Mouse (Mus musculus) heart, postnatal 4 days (tissue): ENCODE data around the gene Cep57l1. TPM values are rescaled to one million over a fixed set of nuclear protein-coding genes. Genes with fewer than 3 reads are reported as not detected.
A peak's percentile ranks its signal among the peaks of the same experiment; 100 is the strongest.

ENCODE experiments used
- DNase-seq: peaks from one replicate; pipeline ENCODE4 v3.0.0; 2021
- total RNA-seq, 2 experiments: library from RNA; stranded (reverse); gene quantifications; 2 replicates each; pipeline ENCODE4 v1.2.3; 2021

Gene Cep57l1
- total RNA-seq, 2 experiments from 2014 or later = 8.7 to 10.1 TPM

GRCm38 (mm10) chr10:41737245-41737644, 72.4 kb downstream of the Cep57l1 start:
- DNase-seq = peak; percentile 24

DNA sequence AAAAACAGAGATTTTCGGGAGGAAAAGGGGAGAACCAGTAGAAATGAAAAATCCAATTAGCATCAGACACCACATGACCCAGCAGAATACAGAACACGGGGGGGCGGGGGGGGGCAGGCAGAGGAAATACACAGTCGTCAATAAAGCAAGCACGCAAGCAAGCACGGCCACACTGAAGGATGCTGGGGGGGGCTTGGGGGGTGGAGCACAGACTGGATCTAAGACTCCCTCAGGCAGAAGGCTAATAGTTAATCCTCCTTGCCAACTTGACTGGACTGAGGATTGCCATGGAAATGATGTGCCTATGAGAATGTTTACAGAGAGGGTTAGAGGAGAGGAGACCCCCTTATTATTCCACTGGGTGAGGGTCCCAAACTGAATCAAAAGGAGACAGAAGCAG, 74.3 kb downstream of the Cep57l1 start:
- DNase-seq = no peak

DNA sequence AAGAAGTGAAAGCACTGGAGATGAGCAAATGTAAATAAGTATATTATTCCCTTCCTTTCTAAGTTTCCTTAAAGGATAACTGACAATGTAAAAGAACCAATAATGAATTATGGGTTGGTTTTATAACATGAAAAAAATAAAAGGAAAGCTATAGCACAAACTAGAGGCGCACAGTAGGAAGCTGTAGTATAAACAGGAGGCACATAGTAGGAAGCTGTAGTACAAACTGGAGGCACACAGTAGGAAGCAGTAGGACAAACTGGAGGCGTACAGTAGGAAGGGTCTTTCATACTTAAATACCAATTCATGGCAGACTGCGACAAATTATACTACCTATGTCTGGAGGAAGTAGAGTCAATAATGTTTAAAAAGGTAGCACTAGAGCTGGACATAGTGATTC, 76.5 kb downstream of the Cep57l1 start:
- no peak for DNase-seq

DNA sequence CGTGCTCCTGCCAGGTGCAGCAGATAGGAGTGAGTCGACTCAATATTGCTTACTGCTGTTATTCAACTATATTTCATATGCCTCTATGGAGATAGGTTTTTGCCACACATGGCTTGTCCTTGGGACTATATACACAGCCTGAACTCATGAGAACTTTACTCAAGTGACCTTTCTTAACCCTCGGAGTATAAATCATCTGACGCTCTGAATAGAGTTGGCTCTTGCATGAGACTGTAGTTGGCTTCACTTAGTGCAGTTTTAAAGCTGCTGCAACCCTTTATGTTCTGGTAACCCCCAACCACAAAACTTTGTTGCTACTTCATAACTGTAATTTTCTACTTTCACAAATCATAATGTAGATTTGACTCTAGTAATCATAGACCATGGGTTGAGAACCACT, 77.7 kb downstream of the Cep57l1 start:
- DNase-seq = no peak

GRCm38 (mm10) chr10:41730746-41731145, 78.9 kb downstream of the Cep57l1 start:
- DNase-seq = no peak

GRCm38 (mm10) chr10:41726215-41726614, 83.5 kb downstream of the Cep57l1 start:
- DNase-seq = no peak

- DNase-seq = no peak
Observed at GRCm38 (mm10) chr10:41719587-41719986, 90.1 kb downstream of the Cep57l1 start.

DNA sequence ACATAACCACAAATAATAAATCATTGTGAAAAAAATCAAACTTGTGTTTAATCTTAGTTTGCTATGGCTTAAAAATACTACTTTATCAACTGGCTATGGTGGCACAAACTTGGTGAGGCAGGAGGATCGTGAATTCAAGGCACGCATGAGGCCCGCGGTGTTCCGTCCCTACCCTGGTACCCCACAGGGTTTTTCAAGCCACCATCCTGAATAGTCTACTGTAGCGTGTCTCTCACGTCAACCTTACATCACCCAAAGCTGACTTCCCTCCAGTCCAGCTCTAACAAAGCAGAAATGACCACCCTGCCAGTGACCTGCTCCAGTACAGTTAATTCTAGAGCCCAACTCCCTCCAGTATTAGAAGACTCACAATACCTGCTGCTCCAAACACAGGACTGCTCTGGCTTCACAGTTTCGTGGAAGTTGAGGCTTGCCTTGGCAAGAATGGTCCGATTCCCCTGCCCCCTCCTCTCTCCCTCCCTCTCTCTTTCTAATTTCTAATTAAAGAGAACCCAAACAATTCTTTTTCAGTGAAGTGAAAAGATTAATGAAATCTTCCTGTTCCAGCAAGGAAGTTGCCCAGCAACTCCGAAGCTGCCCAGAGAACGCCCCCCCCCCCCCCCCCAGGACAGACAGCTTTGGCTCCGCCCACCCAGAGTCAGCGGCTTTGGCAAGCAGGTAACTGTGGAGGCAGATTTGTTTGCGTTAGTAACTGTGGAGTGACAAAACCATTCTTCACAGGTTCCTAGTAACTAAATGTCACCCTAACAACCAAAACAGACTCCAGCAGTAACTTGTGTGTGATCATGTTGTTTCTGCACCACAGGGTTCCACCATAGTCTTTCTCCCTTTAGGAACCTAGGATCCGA, 93.4 kb downstream of the Cep57l1 start, which contains the start of gene Ccdc162:
Ccdc162 (minus strand) TSS at position 606 of the 869 bp plus-strand sequence.
- no peak for DNase-seq

DNA sequence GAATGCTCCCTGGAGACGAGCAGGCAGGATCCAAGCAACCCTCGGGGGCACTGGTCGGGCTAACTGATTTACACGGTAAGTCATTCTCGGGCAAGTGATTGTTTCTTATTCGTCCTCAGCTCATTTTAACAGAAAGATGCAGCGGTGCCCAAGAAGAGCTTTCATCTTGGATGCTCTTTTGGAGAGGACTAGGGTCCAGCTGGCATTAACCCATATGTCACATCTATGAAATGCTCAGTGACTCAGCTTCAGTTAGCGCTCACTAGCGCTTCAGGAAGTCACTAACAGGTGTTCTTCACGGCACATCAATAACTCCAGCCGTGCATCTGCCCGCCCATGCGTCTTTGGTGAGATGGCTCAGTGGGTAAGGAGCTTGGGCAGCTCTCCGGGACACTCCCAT, 94.1 kb downstream of the Cep57l1 start:
- no peak for DNase-seq

DNA sequence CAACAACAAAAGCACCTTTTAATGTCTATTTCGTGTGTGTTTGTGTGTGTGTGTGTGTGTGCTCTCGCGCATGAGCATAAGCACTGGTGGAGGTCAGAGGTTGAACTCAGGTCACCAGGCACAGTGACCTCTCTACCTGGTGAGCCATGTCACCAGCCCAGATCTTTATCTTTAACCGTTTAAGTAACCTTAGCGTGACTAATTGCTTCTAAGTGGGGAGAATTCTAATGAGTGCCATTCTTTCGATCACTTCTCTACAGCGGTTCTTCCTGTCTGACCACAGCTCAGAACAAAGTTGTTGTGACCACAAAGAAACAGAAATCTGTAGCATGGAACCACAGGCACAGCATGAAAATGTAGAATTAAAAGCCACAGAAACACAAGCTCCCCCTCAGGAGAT, 98.2 kb downstream of the Cep57l1 start:
- no peak for DNase-seq

GRCm38 (mm10) chr10:41710773-41711172, 98.9 kb downstream of the Cep57l1 start:
- DNase-seq = no peak

GRCm38 (mm10) chr10:41709341-41709740, 100.3 kb downstream of the Cep57l1 start:
- peak; percentile 25 for DNase-seq

DNA sequence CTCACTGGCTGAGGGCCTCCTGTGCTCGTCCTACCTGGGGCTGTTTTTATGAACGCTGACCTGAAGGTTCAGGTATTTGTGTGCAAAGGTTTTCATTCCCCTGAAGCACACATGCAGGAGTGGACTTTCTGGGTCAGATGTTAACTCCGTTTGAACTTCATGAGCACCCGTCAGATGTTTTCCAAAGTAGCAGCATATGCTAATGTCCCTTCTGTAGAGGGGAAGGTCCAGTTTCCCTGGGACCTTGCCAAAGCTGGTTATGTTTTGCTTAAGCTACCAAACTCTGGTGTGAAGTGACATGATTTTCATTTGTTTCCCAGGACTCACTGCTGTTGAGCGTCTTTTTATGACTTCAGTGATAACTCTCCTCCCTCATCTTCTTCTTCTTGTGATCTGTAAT, 110.0 kb downstream of the Cep57l1 start:
- no peak for DNase-seq

GRCm38 (mm10) chr10:41697040-41697439, 112.6 kb downstream of the Cep57l1 start:
- no peak for DNase-seq

GRCm38 (mm10) chr10:41690978-41691377, 118.7 kb downstream of the Cep57l1 start:
- DNase-seq = no peak

DNA sequence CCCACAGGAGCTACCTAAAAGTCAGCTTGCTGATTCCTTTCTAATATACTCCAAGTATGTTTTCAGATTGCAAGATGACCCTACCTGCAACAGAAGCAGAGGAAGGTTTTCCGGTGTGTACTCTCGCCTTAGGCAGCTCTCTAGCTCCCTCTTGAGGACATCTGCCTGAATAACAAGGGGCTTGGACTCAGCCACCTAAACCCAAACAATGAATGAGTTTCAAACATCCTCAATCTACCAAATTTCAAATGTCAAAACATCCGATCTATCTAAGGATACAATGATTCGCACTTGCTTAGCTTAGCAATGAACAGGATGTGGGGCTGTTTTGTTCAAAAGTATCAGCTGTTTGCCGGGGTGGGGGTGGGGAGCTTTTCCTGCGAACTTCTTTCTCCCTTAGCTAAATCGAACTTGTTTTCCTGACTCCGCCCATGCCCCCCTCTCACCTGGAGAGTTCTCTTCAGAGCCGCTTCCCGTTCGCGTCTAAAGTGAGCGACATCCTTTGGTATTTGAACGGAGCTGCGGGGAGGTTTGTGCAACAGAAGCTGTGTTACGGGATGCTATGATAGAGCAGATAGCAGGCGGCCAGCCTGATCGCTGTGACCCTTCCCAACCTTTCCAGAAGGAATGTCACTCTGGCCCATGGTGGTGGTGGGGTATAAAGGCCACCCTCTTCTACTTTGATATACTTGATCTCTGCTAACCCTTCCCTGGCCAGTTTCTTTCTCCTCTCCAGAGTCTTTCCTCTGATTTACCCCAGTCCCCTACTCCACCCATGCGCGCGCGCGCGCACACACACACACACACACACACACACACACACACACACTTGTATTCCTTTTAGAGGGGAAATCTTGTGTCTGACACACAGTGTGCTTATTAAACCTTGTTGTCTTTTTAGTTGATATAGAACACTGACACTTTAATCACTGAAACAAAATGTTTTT, 119.5 kb downstream of the Cep57l1 start:
- DNase-seq = peak; percentile 75

GRCm38 (mm10) chr10:41684548-41684996, 125.1 kb downstream of the Cep57l1 start:
- DNase-seq = no peak

DNA sequence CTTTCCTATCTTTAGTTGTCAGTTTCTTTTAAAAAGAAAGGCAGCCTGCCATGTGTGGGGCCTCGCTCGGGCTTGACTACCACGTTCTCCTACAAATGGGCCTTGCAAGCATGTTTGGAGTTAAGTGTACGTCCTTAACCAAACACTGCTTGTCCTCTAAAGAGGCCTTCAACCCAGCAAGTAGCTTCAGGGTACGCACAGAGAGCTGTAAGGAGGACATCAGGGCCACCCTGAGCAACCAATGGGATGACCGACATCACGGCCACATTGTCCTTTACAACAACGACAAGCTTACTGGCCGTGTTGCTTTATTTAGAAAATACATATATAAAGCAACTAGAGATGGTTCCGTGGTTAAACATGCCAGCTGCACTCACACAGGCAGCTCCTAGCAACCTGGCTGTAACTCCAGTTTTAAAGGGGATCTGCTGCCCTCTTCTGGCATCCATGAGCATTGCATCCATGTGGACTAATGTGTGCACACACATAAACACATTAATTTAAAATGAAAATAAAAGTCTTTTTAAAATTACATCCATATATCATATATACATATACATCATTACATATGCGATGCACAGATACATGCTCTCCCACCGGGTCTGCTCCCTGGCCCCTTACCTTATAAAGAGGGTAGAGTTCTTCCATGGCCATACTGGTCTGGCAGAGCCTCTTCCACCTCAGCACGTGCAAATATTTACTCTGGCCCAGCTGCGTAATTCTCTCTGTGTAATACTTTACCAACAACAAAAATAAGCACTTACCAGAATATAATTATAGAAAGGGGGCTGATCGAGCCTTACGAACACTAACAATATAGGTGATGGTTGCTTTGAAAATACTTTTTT, 126.9 kb downstream of the Cep57l1 start:
- peak; percentile 93 for DNase-seq

DNA sequence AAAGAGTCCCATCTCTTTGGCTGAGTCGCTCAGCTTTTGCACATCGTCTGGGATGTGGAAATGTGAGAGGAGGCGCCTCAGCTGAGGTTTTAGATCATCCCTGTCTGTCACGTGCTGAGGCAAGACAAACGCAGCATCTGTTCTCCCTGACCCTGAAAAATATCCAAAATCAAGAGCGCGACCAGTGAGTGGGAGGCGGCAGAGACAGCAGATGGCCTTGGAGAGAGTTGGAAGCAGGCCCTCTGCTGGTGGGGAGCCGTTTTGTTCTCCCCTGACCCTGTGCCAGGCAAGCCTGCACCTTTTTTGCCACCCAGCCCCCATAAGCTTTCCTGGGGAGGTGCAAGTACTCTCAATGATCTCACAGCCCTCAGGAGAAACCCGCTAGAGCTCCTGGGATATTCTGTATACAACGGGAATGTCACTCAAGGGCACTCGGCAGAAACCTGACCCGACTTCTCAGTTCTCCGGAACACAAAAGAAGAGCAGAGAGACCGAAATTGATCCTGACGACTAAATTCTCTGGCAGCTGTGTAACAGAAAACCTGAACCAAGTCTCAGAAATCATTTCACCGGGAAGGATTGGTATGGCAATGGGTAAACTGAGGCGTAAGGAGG, 130.8 kb downstream of the Cep57l1 start:
- DNase-seq = peak; percentile 78

DNA sequence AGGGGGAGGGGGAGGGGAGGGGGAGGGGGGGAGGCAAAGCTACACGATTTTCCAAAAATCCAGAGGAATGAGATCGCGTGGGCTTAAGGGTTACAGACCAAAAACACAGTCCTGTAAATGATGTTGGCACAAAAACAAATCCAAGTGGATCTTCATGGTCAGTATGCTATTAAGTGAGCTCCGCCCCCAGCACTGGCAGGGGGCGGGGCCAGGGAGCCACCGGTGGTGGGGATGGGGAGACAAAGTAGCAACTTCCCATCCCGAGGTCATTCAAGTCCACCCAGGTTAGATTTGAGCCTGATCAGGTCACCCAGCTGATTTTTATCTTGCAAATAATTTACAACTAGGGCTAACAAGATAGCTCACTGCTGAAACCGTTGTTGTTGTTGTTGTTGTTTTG, 132.3 kb downstream of the Cep57l1 start:
- no peak for DNase-seq

DNA sequence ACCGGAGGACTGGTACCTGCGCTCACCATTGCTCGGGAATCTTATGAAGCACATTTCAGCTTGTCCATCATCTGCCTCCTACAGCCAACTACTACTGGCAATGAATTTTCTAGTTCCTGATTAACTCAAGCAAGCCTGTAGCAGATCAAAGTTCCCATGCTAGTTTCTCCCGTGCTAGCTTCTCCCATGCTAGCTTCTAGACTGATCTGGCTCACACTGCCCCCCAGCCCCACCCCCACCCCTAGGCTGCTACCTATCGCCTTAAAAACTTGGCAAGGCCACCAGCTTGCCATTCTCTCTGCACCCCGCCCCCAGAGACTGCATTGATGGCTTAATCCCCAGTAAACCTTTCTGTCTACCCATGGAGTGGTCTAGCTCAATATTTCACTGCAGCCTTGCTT, 133.0 kb downstream of the Cep57l1 start:
- DNase-seq = no peak
